Mouse (Mus musculus) neural tube, embryonic 11.5 days (tissue): ENCODE data around the gene Fam196a. TPM values are rescaled to one million over a fixed set of nuclear protein-coding genes. Genes with fewer than 3 reads are reported as not detected.

Source experiments
- ATAC-seq: fragments of 200-750 bp; cut with Nextera tagmentation; 2 replicates; pipeline ENCODE4 v1.8.0; 2017; ENCODE audit warnings: moderate number of reproducible peaks, mild to moderate bottlenecking, moderate TSS enrichment, moderate library complexity; ENCODE audit not compliant: insufficient read depth, low FRiP score, low TSS enrichment
- DNase-seq: peaks from one replicate; pipeline ENCODE4 v3.0.0-alpha.2; 2015; ENCODE audit warnings: low spot score
- H3K27ac ChIP-seq: fragments of 300-500 bp; sonication (generic); 2 replicates; pipeline ENCODE4 v1.5.1; 2014; ENCODE audit warnings: low read depth, mild to moderate bottlenecking, low read length
- H3K27me3 ChIP-seq: fragments of 300-500 bp; sonication (generic); 2 replicates; pipeline ENCODE4 v1.6.1; 2014; ENCODE audit warnings: mild to moderate bottlenecking, low read length, mixed read lengths; ENCODE audit not compliant: control insufficient read depth, insufficient read depth
- H3K36me3 ChIP-seq: fragments of 300-500 bp; sonication (generic); 2 replicates; pipeline ENCODE4 v1.6.1; 2014; ENCODE audit warnings: mild to moderate bottlenecking, low read length, moderate library complexity, mixed read lengths; ENCODE audit not compliant: control insufficient read depth, insufficient read depth
- H3K4me1 ChIP-seq: fragments of 300-500 bp; sonication (generic); 2 replicates; pipeline ENCODE4 v1.6.1; 2014; ENCODE audit warnings: low read length, mixed read lengths; ENCODE audit not compliant: control insufficient read depth, insufficient read depth
- H3K4me2 ChIP-seq: fragments of 300-500 bp; sonication (generic); 2 replicates; pipeline ENCODE4 v1.6.1; 2014; ENCODE audit warnings: low read depth, mild to moderate bottlenecking, moderate library complexity
- H3K4me3 ChIP-seq: fragments of 300-500 bp; sonication (generic); 2 replicates; pipeline ENCODE4 v1.5.1; 2014; ENCODE audit warnings: low read depth, low read length
- H3K9ac ChIP-seq: fragments of 300-500 bp; sonication (generic); 2 replicates; pipeline ENCODE4 v1.6.1; 2014; ENCODE audit warnings: mild to moderate bottlenecking, low read length
- H3K9me3 ChIP-seq: fragments of 300-500 bp; sonication (generic); 2 replicates; pipeline ENCODE4 v1.6.1; 2016; ENCODE audit warnings: low read length; ENCODE audit not compliant: control insufficient read depth
- WGBS: fragments of 180-500 bp; shearing (Covaris S2); extraction: QIAGEN DNeasy Blood & Tissue Kit; methylation state at CpG from one replicate; pipeline ENCODE4 v1.1.7; 2014; 5-methylcytosine and 5-hydroxymethylcytosine counted together
- polyA plus RNA-seq: library from polyadenylated mRNA; unstranded; fragments of >200 nt; fragmentation: Nextera tagmentation; extraction: Ambion mirVana; gene quantifications from 2 replicates; pipeline ENCODE4 v1.2.1, GENCODE M21; 2014

The Fam196a gene
- polyA plus RNA-seq: 3.4 and 4.2 TPM in 2 replicates

DNA sequence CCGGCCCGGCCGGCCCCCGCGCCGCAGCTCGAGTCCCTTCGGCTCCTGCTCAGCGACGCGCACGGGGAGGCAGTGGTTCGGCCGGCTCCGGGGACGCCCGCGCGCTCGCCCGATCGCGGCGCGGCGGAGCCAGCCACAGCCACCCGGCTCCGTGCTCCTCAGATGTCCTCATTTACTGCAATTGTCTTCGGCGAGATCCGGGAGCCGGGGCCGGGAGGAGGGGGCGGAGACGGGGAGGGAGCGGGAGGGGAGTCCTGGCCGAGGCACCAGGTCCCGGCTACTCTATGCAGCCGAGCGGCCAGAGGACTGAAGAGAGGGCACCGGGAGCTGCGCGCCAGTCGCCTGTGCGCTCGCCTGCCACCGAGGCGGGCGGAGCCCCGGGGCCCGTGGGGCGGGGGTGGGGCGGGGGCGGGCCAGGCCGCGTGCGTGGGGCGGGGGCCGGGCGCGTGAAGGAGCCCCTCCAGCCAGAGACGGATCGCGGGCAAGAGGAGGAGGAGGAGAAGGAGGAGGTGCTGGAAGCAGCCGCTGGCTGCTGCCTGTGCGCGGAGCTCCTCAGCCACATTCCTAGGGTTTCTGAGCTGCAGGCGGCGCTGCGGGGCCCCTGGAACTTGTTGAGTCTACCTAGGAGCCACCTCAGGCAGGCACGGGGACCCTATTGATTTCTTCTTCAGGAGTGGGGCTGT is at the start of gene Fam196a:
Gene Fam196a, minus strand, starts transcription at position 504 of the 683 bp plus-strand sequence.
- Histone ChIP-seq H3K27ac (no peak within 1 kb of the TSS), H3K4me3 (peak within 1 kb of the TSS; percentile 51), H3K4me1 (peaks cover 9% of the 10 kb centered on the region; the same call in 1 of the 2 replicates), H3K9ac (peak within 1 kb of the TSS; percentile 46), H3K4me2 (peak within 1 kb of the TSS; percentile 89), H3K36me3 (no peaks in the 10 kb centered on the region), H3K9me3 (no peaks in the 10 kb centered on the region), H3K27me3 (peaks cover 12% of the 10 kb centered on the region)
- WGBS: under 1% methylated on average over 28 of the region's 71 CpGs
- peak; percentile 79 for ATAC-seq
- DNase-seq: peak; percentile 70

DNA sequence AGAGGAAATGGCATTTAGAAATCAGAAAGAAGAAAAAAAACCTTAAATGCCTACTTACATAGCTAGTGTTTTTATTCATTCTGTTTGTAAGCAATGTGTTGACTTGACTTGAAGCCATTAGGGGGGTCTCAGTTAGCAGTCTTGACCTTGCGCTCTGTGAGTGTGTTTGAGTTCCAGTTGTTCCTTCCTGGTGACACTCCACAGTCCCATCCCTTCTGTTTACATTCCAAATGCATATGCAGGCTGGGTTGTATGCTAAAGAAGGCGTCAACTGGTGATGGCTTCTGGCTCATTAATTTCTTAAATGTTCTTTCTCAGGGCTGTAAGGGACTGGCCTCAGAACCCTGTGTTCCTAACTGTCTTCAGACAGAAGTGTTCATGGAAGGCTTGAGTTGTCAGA is 23.4 kb upstream of the Fam196a start:
- Histone ChIP-seq H3K9me3 (no peaks in the 10 kb centered on the region), H3K4me3 (no peak overlapping the region), H3K4me1 (no peaks in the 10 kb centered on the region), H3K27ac (no peak overlapping the region), H3K36me3 (no peaks in the 10 kb centered on the region), H3K27me3 (no peaks in the 10 kb centered on the region), H3K4me2 (no peak overlapping the region), H3K9ac (no peak overlapping the region)
- ATAC-seq (no peak), DNase-seq (no peak)
- whole genome bisulfite sequencing: 84% methylated on average over 2 of the region's 2 CpGs

DNA sequence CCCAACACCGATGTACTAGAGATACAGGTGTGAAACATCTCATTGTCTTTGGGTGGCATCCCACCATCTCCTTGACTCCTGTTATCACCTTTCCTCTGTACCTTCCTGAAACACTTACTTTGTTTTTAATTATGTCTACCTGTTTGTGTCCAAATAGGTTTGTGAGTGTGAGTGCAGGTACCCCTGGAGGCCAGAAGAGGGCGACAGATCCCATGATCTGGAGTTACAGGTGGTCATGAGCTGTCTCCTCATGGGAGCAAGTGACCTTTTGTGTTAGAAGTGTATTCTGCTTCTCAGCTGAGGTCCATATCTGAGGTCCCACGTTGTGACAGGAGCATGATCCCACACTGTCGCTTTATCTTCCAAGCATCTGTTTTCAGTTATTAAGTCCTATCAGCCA is 22.6 kb upstream of the Fam196a start:
- no peak for ATAC-seq
- Histone ChIP-seq H3K9ac (no peak overlapping the region), H3K27me3 (no peaks in the 10 kb centered on the region), H3K4me3 (no peak overlapping the region), H3K27ac (no peak overlapping the region), H3K4me1 (no peaks in the 10 kb centered on the region), H3K36me3 (no peaks in the 10 kb centered on the region), H3K9me3 (no peaks in the 10 kb centered on the region), H3K4me2 (no peak overlapping the region)
- no peak for DNase-seq
- 63% methylated on average over 4 of the region's 4 CpGs for WGBS

DNA sequence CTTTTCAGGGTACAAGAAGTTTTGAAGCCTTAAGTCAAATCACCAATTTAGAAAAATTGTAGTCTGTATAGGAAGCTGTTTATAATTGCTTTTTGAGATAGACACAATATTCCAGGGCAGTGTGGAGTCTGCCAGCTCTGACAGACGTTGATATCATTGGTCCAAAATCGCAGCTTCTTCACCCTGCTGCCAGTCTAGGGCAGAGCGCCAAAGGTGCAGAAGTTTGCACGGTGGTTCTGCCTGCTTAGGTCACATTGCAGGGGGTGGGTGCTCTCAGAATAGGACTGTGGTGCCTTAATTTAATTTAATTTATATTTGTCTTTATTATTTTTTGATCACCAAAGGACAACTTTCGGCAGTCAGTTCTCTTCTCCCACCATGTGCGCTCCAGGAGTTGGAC is 20.9 kb upstream of the Fam196a start:
- 94% methylated on average over 6 of the region's 6 CpGs for WGBS
- Histone ChIP-seq H3K4me3 (no peak overlapping the region), H3K4me1 (no peaks in the 10 kb centered on the region), H3K9me3 (no peaks in the 10 kb centered on the region), H3K4me2 (no peak overlapping the region), H3K9ac (no peak overlapping the region), H3K27ac (no peak overlapping the region), H3K36me3 (no peaks in the 10 kb centered on the region), H3K27me3 (no peaks in the 10 kb centered on the region)
- DNase-seq (no peak), ATAC-seq (no peak)

DNA sequence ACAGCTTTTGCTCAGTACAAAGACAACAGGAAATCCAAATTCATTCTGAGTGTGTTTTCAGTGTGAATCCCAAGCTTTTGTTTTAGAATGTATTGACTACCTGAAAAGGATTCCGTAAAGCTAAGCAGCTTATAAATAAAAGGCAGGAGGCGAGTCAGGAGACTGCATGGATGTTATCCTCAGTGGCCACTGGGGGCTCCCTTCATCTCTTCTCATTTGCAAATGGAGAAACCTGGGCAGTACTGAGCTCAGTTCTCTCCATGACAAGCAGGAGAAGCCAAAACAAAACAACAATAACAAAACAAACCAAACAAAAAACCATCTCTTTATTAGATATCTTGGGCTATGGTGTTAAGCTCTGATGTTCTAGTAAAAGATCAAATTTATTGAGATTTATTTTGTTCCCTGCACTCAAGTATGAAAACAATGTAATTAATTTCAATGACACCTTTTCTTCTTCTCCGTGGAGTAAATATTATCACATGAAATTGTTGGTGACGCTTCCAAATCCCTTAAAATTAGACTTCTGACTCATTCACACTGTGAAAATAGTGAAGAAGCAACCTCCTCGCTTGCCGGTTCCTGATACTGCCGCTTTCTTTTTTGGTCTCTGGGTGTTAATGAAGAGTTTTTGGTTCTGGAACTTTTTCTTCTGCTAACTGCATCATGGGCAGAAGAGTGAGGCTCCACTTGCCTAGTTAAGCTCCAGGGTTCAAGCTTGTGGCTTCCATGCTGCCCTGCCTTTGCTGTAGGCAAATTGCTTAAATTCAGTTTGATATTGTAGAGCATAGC is 7.9 kb upstream of the Fam196a start:
- H3K27ac ChIP-seq: no peak overlapping the region
- no peak overlapping the region for H3K4me3 ChIP-seq
- 85% methylated on average over 7 of the region's 7 CpGs for WGBS
- DNase-seq (no peak), ATAC-seq (no peak)
- H3K4me1 ChIP-seq: no peaks in the 10 kb centered on the region
- H3K36me3 ChIP-seq: no peaks in the 10 kb centered on the region
- H3K4me2 ChIP-seq: no peak overlapping the region
- no peaks in the 10 kb centered on the region for H3K27me3 ChIP-seq
- H3K9ac ChIP-seq: no peak overlapping the region
- no peaks in the 10 kb centered on the region for H3K9me3 ChIP-seq

DNA sequence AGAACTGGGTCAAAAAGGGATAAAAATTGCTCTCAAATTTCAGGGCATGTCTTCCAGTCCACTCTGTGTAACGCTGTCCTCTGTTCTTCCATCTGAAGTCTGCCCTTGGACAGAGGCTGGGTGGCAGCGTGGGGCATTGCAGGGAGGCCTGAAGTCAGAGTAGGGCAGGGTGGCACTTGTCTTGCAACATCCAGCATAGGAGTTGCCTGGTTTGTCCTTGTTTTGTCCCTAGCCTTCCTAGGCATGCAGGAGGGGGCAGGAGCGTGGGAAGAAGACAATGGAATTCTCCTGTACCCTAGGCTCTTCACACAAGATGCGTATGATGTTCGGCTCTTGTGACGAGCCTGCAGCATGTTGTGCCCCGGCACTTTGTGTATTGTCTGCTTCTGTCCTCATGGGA is 5.5 kb upstream of the Fam196a start:
- ATAC-seq (no peak), DNase-seq (no peak)
- H3K27ac ChIP-seq: no peak overlapping the region
- no peak overlapping the region for H3K9ac ChIP-seq
- peaks cover under 1% of the 10 kb centered on the region; the same call in 1 of the 2 replicates for H3K4me1 ChIP-seq
- no peaks in the 10 kb centered on the region for H3K27me3 ChIP-seq
- H3K4me3 ChIP-seq: no peak overlapping the region
- no peaks in the 10 kb centered on the region for H3K36me3 ChIP-seq
- no peak overlapping the region for H3K4me2 ChIP-seq
- H3K9me3 ChIP-seq: no peaks in the 10 kb centered on the region
- WGBS: 77% methylated on average over 7 of the region's 7 CpGs

DNA sequence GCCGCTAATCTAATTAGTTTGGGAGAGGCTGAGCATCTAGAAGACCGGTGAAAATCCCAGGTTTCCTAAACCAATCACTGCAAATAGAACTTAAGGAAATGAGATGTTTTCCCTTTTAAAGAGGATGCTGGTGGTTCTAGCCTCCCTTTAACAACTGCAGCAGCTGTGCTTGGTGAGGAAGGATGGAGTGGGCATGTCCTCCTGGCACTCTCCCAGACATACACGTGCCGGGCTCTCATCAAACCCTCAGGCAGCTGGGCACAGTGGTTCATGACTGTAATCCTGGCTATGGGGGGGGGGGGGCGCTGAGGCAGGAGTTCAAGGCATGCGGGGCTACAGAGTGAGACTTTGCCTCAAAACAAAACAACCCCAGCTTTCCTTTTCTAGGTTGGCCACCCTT is 4.8 kb upstream of the Fam196a start:
- no peaks in the 10 kb centered on the region for H3K27me3 ChIP-seq
- DNase-seq: no peak
- no peaks in the 10 kb centered on the region for H3K9me3 ChIP-seq
- no peak overlapping the region for H3K4me2 ChIP-seq
- ATAC-seq: no peak
- no peak overlapping the region for H3K27ac ChIP-seq
- H3K36me3 ChIP-seq: no peaks in the 10 kb centered on the region
- no peak overlapping the region for H3K4me3 ChIP-seq
- 66% methylated on average over 6 of the region's 6 CpGs for WGBS
- H3K4me1 ChIP-seq: peaks cover 5% of the 10 kb centered on the region; the same call in 1 of the 2 replicates
- no peak overlapping the region for H3K9ac ChIP-seq

DNA sequence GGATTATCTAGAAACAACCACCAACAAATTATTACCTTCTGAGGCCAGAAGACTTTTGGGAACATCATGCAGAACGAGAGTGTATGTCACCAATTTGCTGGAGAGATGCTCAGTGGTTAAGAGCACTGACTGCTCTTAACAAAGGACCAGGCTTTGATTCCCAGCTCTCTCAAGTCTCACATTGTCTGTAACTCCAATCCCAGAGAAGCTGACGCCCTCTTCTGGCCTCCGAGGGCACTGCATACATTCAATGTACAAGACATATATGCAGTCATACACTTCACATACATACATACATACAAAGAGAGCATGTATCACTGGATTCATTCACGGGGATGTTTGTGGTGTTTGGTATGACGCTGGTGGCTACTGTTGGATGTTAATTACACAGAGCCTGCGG is 3.7 kb upstream of the Fam196a start:
- Histone ChIP-seq H3K27me3 (peaks cover 9% of the 10 kb centered on the region), H3K4me1 (peaks cover 9% of the 10 kb centered on the region; the same call in 1 of the 2 replicates), H3K4me3 (no peak overlapping the region), H3K9ac (no peak overlapping the region), H3K4me2 (no peak overlapping the region), H3K27ac (no peak overlapping the region), H3K9me3 (no peaks in the 10 kb centered on the region), H3K36me3 (no peaks in the 10 kb centered on the region)
- WGBS: 95% methylated on average over 6 of the region's 6 CpGs
- DNase-seq (no peak), ATAC-seq (no peak)
